Mouse (Mus musculus): ENCODE results near the gene Trim54. TPM values are rescaled to one million over a fixed set of nuclear protein-coding genes. Genes with fewer than 3 reads are reported as not detected.

The Trim54 gene
- not detected in 2 replicates for polyA plus RNA-seq (2012; rRNA removed)

GRCm38 (mm10) chr5:31116354-31116753, at the start of gene Trim54:
Gene Trim54 (plus strand): TSS chr5:31116712.

GRCm38 (mm10) chr5:31105814-31106335, 10.6 kb upstream of the Trim54 start, which contains the start of gene Dnajc5g:
Gene Dnajc5g (plus strand): TSS chr5:31106285.

GRCm38 (mm10) chr5:31108000-31108490, 8.5 kb upstream of the Trim54 start, which contains the start of gene Slc30a3:
Gene Slc30a3 (minus strand): TSS chr5:31108237.

GRCm38 (mm10) chr5:31138241-31138967, 21.9 kb downstream of the Trim54 start, which contains the start of gene Ucn:
Gene Ucn (minus strand): TSS chr5:31138829.

GRCm38 (mm10) chr5:31154152-31154553, 37.6 kb downstream of the Trim54 start, which contains the start of gene Mpv17:
Gene Mpv17 (minus strand): TSS chr5:31154251.

GRCm38 (mm10) chr5:31179766-31180630, 63.5 kb downstream of the Trim54 start, which contains the start of the genes Gm29609 and Gtf3c2:
Gene Gm29609 (minus strand): TSS chr5:31179911.
Gene Gtf3c2 (minus strand): TSS chr5:31180144.

Other genes with a start within 250 kb of the Trim54 start
- gene Tmem214, start 248.7 kb upstream of the Trim54 start, polyA plus RNA-seq (2012; rRNA removed): 199 and 217 TPM in 2 replicates
- 33.4 and 37.4 TPM in 2 replicates for gene Agbl5, start 228.0 kb upstream of the Trim54 start, polyA plus RNA-seq (2012; rRNA removed)
- gene Ost4, start 208.9 kb upstream of the Trim54 start, polyA plus RNA-seq (2012; rRNA removed): 183 and 253 TPM in 2 replicates
- gene Emilin1, start 203.3 kb upstream of the Trim54 start, polyA plus RNA-seq (2012; rRNA removed): 224 and 300 TPM in 2 replicates
- 67.5 and 91.3 TPM in 2 replicates for gene Khk, start 195.3 kb upstream of the Trim54 start, polyA plus RNA-seq (2012; rRNA removed)
- 10.4 and 10.6 TPM in 2 replicates for gene Cgref1, start 171.1 kb upstream of the Trim54 start, polyA plus RNA-seq (2012; rRNA removed)
- 339 and 366 TPM in 2 replicates for gene Preb, start 156.4 kb upstream of the Trim54 start, polyA plus RNA-seq (2012; rRNA removed)
- 14.7 and 15.3 TPM in 2 replicates for gene Tcf23, start 148.1 kb upstream of the Trim54 start, polyA plus RNA-seq (2012; rRNA removed)
- gene Atraid, start 68.4 kb upstream of the Trim54 start, polyA plus RNA-seq (2012; rRNA removed): 117 and 121 TPM in 2 replicates
- 31.7 and 33.3 TPM in 2 replicates for gene Slc5a6, start 67.8 kb upstream of the Trim54 start, polyA plus RNA-seq (2012; rRNA removed)
- 76.0 and 78.1 TPM in 2 replicates for gene Cad, start 61.9 kb upstream of the Trim54 start, polyA plus RNA-seq (2012; rRNA removed)
- gene Dnajc5g, start 10.4 kb upstream of the Trim54 start, polyA plus RNA-seq (2012; rRNA removed): 0.10 TPM in 1 of 2 replicates, not detected in the other
- gene Slc30a3, start 8.5 kb upstream of the Trim54 start, polyA plus RNA-seq (2012; rRNA removed): 18.2 and 19.2 TPM in 2 replicates
- not detected in 2 replicates for gene Ucn, start 22.1 kb downstream of the Trim54 start, polyA plus RNA-seq (2012; rRNA removed)
- gene Mpv17, start 37.5 kb downstream of the Trim54 start, polyA plus RNA-seq (2012; rRNA removed): 103 and 145 TPM in 2 replicates
- gene Gm29609, start 63.2 kb downstream of the Trim54 start, polyA plus RNA-seq (2012; rRNA removed): 3.5 and 6.0 TPM in 2 replicates
- gene Gtf3c2, start 63.4 kb downstream of the Trim54 start, polyA plus RNA-seq (2012; rRNA removed): 43.0 and 59.5 TPM in 2 replicates
- gene Snx17, start 76.5 kb downstream of the Trim54 start, polyA plus RNA-seq (2012; rRNA removed): 110 and 123 TPM in 2 replicates
- gene Eif2b4, start 76.7 kb downstream of the Trim54 start, polyA plus RNA-seq (2012; rRNA removed): 58.4 and 95.8 TPM in 2 replicates
- gene Zfp513, start 85.6 kb downstream of the Trim54 start, polyA plus RNA-seq (2012; rRNA removed): 86.1 and 89.2 TPM in 2 replicates
- gene Ppm1g, start 104.0 kb downstream of the Trim54 start, polyA plus RNA-seq (2012; rRNA removed): 107 and 169 TPM in 2 replicates
- gene Nrbp1, start 124.2 kb downstream of the Trim54 start, polyA plus RNA-seq (2012; rRNA removed): 256 and 269 TPM in 2 replicates
- gene Gm9970, start 124.5 kb downstream of the Trim54 start, polyA plus RNA-seq (2012; rRNA removed): 1.1 and 2.3 TPM in 2 replicates
- 75.9 and 76.0 TPM in 2 replicates for gene Krtcap3, start 135.0 kb downstream of the Trim54 start, polyA plus RNA-seq (2012; rRNA removed)
- 60.1 and 67.6 TPM in 2 replicates for gene Ift172, start 174.4 kb downstream of the Trim54 start, polyA plus RNA-seq (2012; rRNA removed)
- 71.9 and 95.0 TPM in 2 replicates for gene Fndc4, start 179.4 kb downstream of the Trim54 start, polyA plus RNA-seq (2012; rRNA removed)
- gene Gckr, start 180.7 kb downstream of the Trim54 start, polyA plus RNA-seq (2012; rRNA removed): 2.5 and 4.1 TPM in 2 replicates